Mouse (Mus musculus): ENCODE measurements at regions not wholly inside any gene's neighbourhood (a gene's known extent, or its start where the extent isn't known, plus 50 kb on each side); places are given as distances from the start of the nearest gene placed in this dataset.

GRCm38 (mm10) chr15:59845158-59845739 lies 171.2 kb downstream of the 4933412E24Rik start:
- no peak for DNase-seq (ENCODE audit: low spot score in 2 of 2)

DNA sequence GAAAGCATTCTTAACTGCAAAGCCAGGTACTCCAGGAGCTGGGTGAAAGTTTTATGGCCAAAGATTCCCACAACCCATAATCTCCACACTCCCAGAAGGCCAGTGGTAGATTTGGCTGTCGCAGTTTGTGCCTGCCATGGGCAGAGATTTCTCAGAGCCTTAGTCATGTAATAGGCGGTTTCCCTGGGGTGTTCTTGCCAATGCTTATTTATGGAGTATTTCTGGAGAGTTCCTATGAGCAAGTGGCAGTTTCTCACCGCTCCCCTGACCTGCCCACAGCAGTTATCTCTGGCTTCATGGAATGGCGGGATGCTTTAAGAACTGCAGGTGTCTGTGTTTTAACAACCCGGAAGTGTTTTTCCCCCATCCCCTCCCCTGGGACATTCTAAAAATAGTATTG lies 179.8 kb downstream of the 4933412E24Rik start:
- DNase-seq (ENCODE audit: low spot score in 2 of 2), result no peak

GRCm38 (mm10) chr15:59833232-59833631 lies 183.2 kb downstream of the 4933412E24Rik start:
- DNase-seq (ENCODE audit: low spot score in 2 of 2), result no peak

DNA sequence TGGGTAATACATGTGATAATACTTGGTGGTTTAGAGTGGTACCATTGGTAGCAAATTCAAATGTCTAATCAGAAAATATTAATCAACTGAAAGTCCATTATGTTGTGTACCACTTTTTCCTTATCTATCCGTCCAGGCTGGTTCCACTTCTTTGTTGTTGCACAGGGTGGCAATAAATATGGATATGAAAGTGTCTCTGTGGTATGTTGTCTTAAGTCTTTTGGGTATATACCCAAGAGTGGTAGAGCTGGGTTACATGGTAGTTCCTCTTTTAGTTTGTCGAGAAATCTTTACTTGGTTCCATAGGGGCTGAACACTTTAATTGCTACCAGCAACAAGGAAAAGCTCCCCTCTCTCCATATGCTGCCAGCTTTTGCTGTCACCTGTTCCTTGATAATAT lies 184.9 kb downstream of the 4933412E24Rik start:
- no peak for DNase-seq (ENCODE audit: low spot score in 2 of 2)

GRCm38 (mm10) chr15:59830553-59831462 lies 185.6 kb downstream of the 4933412E24Rik start:
- no peak for DNase-seq (ENCODE audit: low spot score in 2 of 2)

- DNase-seq (ENCODE audit: low spot score in 2 of 2), result peak; percentile 80 to 89
Measured at GRCm38 (mm10) chr15:59828421-59828820, 188.0 kb downstream of the 4933412E24Rik start.

GRCm38 (mm10) chr15:59826164-59826950 lies 190.1 kb downstream of the 4933412E24Rik start:
- DNase-seq (ENCODE audit: low spot score in 2 of 2), result no peak

DNA sequence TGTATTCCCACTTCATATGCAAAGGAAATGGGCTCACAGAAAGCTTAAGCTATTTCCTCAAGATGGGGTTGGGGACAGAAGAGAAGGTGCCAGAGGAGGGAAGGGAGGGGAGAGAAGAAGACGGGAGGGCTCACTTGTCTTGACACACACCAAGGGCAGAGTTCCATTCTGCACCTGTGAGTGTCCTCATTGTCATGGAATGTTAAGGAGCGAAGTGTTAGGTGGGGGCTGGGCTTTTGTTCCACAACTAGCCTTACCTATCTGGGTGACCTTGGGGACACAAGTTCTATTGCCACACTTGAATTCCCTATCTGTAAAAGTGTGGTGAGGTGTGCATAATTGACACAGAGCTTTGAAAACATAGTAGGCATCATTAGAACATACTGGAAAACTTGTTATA lies 192.5 kb downstream of the 4933412E24Rik start:
- no peak for DNase-seq (ENCODE audit: low spot score in 2 of 2)

DNA sequence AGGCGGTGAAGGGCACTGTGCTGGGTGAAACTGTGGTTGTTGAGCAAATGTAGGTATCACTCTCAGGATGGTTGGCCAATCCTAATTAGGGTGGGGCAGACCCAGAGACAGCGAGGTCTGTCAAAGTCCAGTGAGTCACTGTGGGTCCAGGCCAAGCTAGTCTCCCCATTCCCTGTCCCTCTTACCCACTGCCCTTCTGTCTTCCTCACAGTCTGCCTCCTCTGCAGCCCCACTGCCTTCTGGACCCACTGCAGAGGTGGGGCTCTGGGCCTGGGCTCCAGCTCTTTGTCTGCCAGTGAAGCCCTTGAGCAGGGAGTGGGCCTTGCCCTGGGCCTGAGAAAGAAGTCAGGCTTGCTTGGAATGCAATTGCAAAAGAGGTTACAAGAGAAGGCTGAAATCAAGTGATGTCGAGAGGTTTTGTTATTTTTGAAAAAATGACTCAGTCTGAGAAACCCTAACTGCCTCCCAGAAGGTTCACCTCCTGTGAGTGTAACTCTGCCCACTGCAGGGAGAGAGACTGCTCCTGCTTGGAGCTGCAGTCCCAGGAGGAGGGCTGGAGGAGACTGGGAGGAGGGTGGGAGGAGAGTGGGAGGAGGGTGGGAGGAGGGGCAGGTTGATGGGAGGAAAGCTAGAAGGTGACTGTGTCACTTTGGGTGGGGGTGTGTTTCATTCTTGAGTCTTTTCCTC lies 193.3 kb downstream of the 4933412E24Rik start:
- no peak for DNase-seq (ENCODE audit: low spot score in 2 of 2)

- no peak for DNase-seq (ENCODE audit: low spot score in 2 of 2)
Measured at GRCm38 (mm10) chr15:59820317-59820716, 196.1 kb downstream of the 4933412E24Rik start.

DNA sequence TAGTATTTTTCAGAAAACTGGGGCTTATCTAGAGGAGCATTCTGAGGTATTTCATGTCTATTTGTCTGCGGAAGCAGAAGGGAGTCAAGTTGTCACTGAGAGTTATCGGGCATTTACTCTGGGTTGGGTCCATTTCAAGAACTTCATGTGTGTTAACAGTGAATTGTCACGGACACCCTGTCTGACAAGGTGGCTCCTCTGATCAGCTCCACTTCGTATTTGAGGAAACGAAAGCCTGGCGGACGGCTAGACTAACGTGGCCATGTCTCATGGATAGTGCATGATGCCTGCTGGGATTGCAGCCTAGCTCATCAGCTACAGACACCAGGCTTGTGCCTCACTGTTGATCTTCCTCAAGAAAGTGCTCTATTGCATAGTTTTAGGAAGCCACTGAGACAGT lies 200.4 kb downstream of the 4933412E24Rik start:
- no peak for DNase-seq (ENCODE audit: low spot score in 2 of 2)

GRCm38 (mm10) chr15:59811566-59811965 lies 204.8 kb downstream of the 4933412E24Rik start:
- no peak for DNase-seq (ENCODE audit: low spot score in 2 of 2)

GRCm38 (mm10) chr15:59809361-59809760 lies 207.1 kb downstream of the 4933412E24Rik start:
- DNase-seq (ENCODE audit: low spot score in 2 of 2), result no peak

DNA sequence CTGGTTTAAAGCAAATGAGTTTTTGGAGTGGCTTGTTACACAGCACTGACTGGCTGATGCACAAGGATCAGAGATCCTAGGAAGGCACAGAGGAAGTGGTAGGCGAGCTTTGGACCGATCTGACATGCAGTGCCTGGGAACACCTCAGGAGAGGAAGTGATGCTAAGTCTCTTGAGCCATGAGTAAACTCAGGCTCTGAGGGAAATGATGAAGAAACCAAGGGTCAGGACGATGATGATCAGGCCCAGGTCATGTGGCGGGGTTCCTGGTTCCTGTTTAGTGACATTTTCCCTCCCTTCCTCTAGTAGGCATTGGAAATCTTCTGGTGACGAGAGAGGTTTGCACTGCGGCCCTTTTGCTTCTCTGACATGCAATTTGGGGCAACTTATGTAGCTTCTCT lies 208.7 kb downstream of the 4933412E24Rik start:
- no peak for DNase-seq (ENCODE audit: low spot score in 2 of 2)

DNA sequence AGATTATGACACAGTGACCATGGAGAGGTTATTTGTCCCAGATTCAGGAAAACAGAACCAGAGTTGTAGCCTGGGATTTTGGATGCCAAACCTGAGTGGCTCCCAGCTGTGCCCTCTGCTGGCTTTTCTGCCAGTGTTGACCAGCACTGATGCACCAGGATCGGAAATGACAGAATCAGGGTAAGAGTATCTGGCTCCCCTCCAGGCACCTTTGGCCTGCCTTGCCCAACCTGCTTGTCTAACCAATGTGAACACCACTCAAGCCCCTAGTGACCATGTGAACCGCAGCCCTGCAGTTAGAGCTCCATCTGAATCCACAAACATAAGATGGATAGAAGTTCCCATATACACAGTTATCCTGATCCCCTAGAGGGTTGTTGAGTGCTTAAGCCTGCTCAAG lies 210.6 kb downstream of the 4933412E24Rik start:
- DNase-seq (ENCODE audit: low spot score in 2 of 2), result no peak

DNA sequence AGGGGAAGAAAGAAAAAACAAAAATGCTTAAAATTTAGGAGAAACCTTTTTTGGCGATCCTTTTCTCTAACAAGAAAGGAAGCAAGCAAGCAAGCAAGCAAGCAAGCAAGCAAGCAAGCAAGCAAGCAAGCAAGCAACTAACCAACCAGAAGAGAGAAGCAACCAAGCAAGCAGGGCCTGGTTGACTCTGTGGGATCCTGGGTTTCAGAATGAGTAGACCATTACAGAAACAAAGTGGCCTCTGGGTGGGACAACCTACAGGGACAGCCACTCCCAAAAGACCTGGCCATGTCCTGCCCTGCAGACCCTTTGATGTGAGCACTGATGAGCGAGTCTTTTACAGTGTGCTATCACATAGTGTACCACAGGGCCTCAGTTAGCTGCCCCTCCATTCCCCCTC lies 211.6 kb downstream of the 4933412E24Rik start:
- no peak for DNase-seq (ENCODE audit: low spot score in 2 of 2)

- no peak for DNase-seq (ENCODE audit: low spot score in 2 of 2)
Measured at GRCm38 (mm10) chr15:59804394-59804793, 212.0 kb downstream of the 4933412E24Rik start.

DNA sequence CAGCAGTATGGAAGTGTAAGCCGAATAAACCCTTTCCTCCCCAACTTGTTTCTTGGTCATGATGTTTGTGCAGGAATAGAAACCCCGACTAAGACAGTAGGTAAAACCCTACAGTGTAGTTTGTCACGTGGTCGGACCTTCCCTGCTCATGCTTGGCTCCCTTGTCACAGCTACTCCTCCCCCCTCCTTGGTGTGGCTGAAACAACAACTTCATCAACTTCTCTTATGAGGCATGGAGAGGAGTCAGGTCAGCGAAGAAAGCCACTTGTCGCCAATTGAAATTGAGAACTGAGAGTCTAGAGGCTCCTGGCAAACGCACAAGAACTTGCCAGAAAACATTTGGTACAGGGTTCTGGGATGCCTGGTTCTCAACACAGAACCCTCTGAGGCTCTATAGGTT lies 214.1 kb downstream of the 4933412E24Rik start:
- DNase-seq (ENCODE audit: low spot score in 2 of 2), result no peak

DNA sequence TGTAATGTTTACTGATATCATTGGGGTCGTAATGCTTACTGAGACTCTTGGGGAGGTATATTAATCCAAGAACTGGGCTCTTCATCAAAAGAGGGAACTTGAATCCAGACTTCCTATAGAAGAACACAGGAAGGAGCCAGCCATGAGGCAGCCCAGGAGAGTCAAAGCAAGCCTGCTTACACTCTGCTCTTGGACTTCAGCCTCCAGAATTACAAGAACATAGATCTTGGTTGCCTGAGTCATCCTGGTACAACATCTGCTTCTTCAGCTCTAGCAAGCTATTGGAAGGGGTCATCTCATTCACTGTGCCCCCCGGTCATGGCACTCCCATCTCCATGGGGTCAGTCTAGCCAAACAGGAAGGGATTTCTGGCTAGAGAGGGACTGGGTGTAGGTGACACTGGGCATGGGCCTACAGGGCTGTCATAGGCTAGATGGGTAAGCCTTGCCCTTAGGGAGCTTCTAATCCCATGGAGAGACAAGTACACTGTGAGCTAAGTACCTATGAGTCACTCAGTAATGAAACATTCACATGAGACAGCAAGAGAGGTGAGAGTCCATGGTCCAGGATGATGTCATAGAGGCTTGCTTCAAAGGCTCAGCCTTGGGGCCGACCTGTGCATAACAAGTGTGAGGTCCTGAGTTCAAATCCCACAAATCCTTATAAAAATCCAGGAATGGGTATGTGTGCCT lies 217.1 kb downstream of the 4933412E24Rik start:
- no peak for DNase-seq (ENCODE audit: low spot score in 2 of 2)

GRCm38 (mm10) chr15:59798486-59798885 lies 217.9 kb downstream of the 4933412E24Rik start:
- peak; percentile 22 to 48 for DNase-seq (ENCODE audit: low spot score in 2 of 2)

DNA sequence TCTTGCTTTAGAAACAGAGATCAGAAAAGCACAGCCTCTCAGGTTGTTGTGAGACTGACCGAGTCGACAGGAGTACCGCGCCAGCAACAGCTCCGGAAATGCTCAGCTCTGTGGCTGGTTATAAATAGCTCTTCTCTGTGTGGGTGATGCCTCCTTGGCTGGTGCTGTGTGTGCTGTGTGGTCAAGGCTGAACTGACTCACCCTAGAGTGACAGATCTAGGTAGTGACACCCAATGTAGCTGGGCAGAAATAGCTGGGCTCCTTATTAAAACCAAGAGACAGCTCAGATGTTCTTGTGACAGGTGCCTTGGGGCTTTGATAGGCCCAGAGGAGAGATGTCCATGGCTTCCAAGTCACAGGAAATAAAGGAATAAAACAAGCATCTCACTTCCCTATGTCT lies 220.7 kb downstream of the 4933412E24Rik start:
- DNase-seq (ENCODE audit: low spot score in 2 of 2), result peak; percentile 45 to 47
